Mouse (Mus musculus) urinary bladder, postnatal 14 days (tissue): ENCODE measurements around the gene Dusp1.

Source experiments
- DNase-seq: peaks from one replicate; pipeline ENCODE4 v3.0.0; 2021; ENCODE audit warnings: low spot score

Gene Dusp1

GRCm38 (mm10) chr17:26502808-26503671 lies 58.9 kb downstream of the Dusp1 start:
- DNase-seq, result peak; percentile 75

GRCm38 (mm10) chr17:26501826-26502225 lies 60.1 kb downstream of the Dusp1 start:
- DNase-seq, result no peak

GRCm38 (mm10) chr17:26498626-26499025 lies 63.3 kb downstream of the Dusp1 start:
- DNase-seq, result no peak

- no peak for DNase-seq
Observed at GRCm38 (mm10) chr17:26497416-26497923, 64.5 kb downstream of the Dusp1 start.

GRCm38 (mm10) chr17:26494642-26495468 lies 67.1 kb downstream of the Dusp1 start:
- DNase-seq, result no peak

GRCm38 (mm10) chr17:26492246-26492645 lies 69.7 kb downstream of the Dusp1 start:
- DNase-seq, result no peak

- no peak for DNase-seq
Observed at GRCm38 (mm10) chr17:26490910-26491309, 71.0 kb downstream of the Dusp1 start.

- DNase-seq, result no peak
Observed at GRCm38 (mm10) chr17:26490072-26490471, 71.9 kb downstream of the Dusp1 start.

- DNase-seq, result peak; percentile 32
Observed at GRCm38 (mm10) chr17:26488711-26489403, 73.1 kb downstream of the Dusp1 start.

GRCm38 (mm10) chr17:26487917-26488316 lies 74.0 kb downstream of the Dusp1 start:
- DNase-seq, result no peak

GRCm38 (mm10) chr17:26487266-26487665 lies 74.7 kb downstream of the Dusp1 start:
- no peak for DNase-seq

- DNase-seq, result no peak
Observed at GRCm38 (mm10) chr17:26484626-26485421, 77.1 kb downstream of the Dusp1 start.

GRCm38 (mm10) chr17:26480956-26481355 lies 81.0 kb downstream of the Dusp1 start:
- no peak for DNase-seq

GRCm38 (mm10) chr17:26479619-26480018 lies 82.3 kb downstream of the Dusp1 start:
- no peak for DNase-seq

GRCm38 (mm10) chr17:26478672-26479071 lies 83.3 kb downstream of the Dusp1 start:
- DNase-seq, result peak; percentile 21

- no peak for DNase-seq
Observed at GRCm38 (mm10) chr17:26476871-26477270, 85.1 kb downstream of the Dusp1 start.

- DNase-seq, result no peak
Observed at GRCm38 (mm10) chr17:26468102-26468894, 93.6 kb downstream of the Dusp1 start.

GRCm38 (mm10) chr17:26467619-26468018 lies 94.3 kb downstream of the Dusp1 start:
- DNase-seq, result no peak

GRCm38 (mm10) chr17:26466741-26467150 lies 95.2 kb downstream of the Dusp1 start:
- peak; percentile 81 for DNase-seq

- DNase-seq, result no peak
Observed at GRCm38 (mm10) chr17:26464972-26465371, 97.0 kb downstream of the Dusp1 start.
